Mouse (Mus musculus) neutrophil, adult 65 days (primary cell): Measurements from ENCODE around the gene Hspa4. TPM values are rescaled to one million over a fixed set of nuclear protein-coding genes. Genes with fewer than 3 reads are reported as not detected.

Experiments
- total RNA-seq: library from RNA; stranded (reverse); gene quantifications from 2 replicates; pipeline ENCODE4 v1.2.4, GENCODE M21; 2023

Hspa4 gene
- total RNA-seq = 63.6 and 79.8 TPM in 2 replicates

GRCm38 (mm10) chr11:53300330-53301166, at the start of gene Hspa4:
Hspa4 (minus strand) TSS chr11:53300457.

DNA sequence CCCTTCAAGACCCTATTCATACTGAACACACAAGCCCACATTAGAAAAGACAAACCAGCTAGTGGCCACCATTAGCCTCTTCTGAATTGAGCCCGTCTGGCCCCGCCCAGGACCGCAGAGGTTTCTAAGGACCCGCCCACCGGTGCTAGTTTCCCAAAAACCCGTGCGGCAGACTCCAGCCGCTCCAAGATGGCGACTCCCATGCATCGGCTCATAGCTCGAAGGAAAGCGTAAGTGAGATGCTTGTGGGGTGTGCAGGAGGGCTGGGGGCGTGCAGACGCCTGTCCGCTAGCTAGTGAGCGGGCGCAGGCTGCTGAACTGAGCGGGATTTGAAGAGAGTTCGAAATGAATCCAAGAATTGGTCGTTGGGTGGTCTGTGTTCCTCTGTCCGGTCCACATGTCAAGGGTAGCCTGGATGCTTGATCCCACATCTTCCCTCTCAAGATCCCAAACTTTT, 24.3 kb upstream of the Hspa4 start, which contains the start of gene Zcchc10:
Gene Zcchc10 (plus strand): TSS at position 168 of the 457 bp plus-strand sequence.

Other genes with a start within 250 kb of the Hspa4 start
- 8.5 and 9.8 TPM in 2 replicates for gene Zcchc10, start 24.2 kb upstream of the Hspa4 start, total RNA-seq
- 155 and 192 TPM in 2 replicates for gene Aff4, start 50.4 kb upstream of the Hspa4 start, total RNA-seq
- not detected in 2 replicates for gene Leap2, start 122.7 kb upstream of the Hspa4 start, total RNA-seq
- gene Uqcrq, start 130.4 kb upstream of the Hspa4 start, total RNA-seq = 200 and 202 TPM in 2 replicates
- gene Gdf9, start 130.6 kb upstream of the Hspa4 start, total RNA-seq = 0.36 and 0.44 TPM in 2 replicates
- gene Gm10447, start 156.7 kb upstream of the Hspa4 start, total RNA-seq = not detected in 2 replicates
- 0.41 and 0.47 TPM in 2 replicates for gene Shroom1, start 156.7 kb upstream of the Hspa4 start, total RNA-seq
- not detected in 2 replicates for gene Gm9837, start 170.0 kb upstream of the Hspa4 start, total RNA-seq
- gene Gm9945, start 179.7 kb upstream of the Hspa4 start, total RNA-seq = not detected in 2 replicates
- gene Sowaha, start 179.8 kb upstream of the Hspa4 start, total RNA-seq = not detected in 2 replicates
- 2.0 and 3.2 TPM in 2 replicates for gene Sept8, start 218.8 kb upstream of the Hspa4 start, total RNA-seq